Mouse (Mus musculus) urinary bladder, postnatal 14 days (tissue): ENCODE results near the gene Hoxb8.

Experiments
- DNase-seq: peaks from one replicate; pipeline ENCODE4 v3.0.0; 2021; ENCODE audit warnings: low spot score

Gene Hoxb8

DNA sequence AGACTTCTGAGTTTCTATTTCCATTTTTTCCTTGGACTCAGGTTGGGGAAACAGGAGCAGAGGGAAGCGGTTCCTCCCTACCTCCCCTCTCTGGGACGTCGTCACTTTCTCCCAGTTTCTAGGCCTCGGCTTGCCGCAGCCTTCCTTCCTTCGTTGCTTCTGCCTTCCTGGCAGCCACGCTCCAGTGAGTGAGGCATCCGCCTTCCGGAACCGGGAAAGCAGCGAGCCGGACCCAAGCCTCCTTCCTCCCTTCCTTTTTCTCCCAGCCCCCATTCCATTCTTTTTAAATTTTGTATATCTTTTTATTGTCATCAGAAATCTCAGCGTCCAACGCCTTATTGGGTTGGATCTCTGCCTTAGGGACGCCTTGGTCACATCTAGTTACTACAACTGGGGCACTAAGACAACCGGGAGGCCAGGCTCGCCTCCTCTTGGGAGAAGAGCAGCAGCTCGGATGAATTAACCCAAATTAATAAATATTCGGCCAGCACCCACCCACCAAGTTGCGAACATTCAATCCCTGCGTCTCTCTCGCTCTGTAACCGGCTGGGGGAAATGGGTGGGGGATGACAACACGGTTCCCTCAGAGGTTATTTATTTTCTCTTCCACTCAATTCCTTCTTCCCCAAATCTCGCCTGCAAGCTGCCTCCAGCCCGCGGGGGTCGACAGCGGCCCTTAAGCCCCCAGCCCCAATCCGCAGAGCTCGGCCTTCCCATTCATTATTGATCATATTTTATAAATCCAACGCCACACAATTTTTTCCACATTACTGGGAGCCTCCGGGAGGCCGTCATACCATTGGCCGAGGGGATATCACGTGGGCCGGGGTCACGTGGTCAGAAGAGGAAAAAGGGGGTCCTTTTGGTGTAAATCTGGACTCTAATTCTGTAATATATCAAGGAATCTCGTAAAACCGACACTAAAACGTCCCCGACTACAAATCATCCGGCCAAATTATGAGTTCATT lies 4.3 kb downstream of the Hoxb8 start, which contains the start of gene Hoxb7:
Hoxb7 (plus strand) TSS at position 853 of the 968 bp plus-strand sequence.
- DNase-seq, result peak; percentile 75

DNA sequence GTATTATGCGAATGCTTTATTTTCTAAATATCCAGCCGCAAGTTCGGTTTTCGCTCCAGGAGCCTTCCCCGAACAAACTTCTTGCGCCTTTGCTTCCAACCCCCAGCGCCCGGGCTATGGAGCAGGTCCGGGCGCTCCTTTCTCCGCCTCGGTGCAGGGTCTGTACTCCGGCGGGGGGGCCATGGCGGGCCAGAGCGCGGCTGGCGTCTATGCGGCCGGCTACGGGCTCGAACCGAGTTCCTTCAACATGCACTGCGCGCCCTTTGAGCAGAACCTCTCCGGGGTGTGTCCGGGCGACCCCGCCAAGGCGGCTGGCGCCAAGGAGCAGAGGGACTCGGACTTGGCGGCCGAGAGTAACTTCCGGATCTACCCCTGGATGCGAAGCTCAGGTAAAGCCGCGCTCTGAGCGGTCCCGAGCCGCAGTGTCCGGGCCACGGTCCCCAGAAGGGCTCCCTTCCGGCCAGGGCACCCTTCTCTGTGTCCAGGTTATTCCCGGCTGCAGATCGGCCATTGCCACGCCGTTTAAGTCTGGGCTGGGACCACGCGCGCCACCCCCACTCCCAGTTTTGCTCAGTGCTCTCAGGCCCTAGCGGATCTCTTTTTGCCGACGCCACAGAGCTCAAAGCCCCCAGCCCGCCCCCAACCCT lies 5.2 kb downstream of the Hoxb8 start:
- peak; percentile 52 for DNase-seq

DNA sequence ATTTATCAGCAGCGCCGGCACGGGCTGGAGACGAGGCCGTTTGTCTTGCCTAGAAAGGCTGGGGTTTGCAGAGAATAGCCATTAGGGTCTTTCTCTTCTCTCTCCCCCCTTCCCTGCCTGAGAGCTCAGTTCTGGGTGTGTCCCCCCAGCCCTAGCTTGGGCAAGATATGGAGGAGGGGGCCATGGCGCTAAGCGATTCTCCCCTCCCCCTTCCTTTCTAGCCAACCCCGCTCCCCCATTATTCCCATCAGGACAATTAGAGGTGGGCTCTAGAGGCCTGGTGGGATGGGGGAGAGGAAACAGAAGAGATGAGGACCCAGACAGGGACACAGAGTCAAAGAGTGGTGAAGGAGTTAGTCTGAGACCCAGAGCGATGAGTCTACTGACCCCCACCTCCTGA lies 5.7 kb downstream of the Hoxb8 start:
- no peak for DNase-seq

DNA sequence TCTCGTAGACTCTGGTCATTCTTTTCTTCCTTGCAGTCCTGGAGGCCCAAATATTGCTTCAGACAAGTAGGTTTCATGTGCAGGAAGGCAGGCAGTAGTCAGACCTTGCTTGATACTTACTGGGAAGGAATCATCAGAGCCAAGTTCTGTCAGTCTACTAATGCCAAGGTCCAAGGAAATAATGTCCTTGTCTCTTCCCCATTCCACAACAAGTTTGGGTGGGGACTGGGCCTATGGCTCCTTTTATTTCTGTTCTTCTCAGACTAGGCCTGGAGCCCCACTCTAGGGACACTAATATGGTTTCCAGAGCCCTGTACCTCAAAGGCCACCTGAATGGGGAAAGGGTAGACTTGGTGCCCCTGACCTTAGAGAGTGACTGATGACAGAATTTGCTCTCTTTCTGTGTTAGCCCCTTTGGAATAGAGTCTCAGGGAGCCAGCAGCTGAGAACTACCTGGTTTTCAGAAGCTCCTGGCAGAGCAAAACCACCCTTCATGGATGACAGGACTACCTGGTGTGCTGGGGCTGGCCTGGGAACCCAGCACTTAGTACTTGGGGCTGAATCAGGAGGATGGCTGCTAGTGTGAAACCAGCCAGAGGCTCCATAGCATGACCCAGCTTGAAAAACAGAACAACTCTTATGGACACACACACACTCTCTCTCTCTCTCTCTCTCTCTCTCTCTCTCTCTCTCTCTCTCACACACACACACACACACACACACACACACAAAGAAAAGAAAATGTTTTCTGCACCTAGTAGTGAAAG lies 6.9 kb downstream of the Hoxb8 start:
- no peak for DNase-seq

DNA sequence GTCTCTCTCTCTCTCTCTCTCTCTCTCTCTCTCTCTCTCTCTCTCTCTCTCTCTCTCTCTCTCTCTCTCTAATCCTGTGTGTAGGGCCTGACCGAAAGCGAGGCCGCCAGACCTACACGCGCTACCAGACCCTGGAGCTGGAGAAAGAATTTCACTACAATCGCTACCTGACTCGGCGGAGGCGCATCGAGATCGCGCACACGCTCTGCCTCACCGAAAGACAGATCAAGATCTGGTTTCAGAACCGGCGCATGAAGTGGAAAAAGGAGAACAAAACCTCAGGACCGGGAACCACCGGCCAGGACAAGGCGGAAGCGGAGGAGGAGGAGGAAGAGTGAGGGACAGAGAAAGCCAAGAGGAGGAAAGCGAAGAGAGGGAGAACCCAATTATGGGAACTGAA lies 7.6 kb downstream of the Hoxb8 start:
- DNase-seq, result no peak

DNA sequence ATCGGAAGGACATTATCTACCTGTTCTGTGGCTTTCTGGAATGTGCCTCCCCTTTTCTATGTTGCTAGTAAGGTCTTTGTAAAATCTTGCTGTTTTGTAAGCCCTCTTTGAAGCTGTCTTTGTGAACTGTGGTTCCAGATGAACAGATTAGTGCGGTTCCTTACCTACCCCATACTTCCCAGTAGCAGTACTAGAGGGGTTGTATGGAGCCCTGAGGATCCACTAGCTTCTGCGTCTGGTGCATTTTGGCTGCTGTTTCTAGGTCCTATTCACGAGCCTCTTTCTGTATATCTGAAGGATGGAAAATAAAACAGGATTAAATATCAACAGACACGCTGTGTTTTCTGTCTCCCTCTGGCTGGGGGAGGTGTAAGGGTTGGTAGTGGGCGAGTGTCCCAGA lies 8.1 kb downstream of the Hoxb8 start:
- no peak for DNase-seq

DNA sequence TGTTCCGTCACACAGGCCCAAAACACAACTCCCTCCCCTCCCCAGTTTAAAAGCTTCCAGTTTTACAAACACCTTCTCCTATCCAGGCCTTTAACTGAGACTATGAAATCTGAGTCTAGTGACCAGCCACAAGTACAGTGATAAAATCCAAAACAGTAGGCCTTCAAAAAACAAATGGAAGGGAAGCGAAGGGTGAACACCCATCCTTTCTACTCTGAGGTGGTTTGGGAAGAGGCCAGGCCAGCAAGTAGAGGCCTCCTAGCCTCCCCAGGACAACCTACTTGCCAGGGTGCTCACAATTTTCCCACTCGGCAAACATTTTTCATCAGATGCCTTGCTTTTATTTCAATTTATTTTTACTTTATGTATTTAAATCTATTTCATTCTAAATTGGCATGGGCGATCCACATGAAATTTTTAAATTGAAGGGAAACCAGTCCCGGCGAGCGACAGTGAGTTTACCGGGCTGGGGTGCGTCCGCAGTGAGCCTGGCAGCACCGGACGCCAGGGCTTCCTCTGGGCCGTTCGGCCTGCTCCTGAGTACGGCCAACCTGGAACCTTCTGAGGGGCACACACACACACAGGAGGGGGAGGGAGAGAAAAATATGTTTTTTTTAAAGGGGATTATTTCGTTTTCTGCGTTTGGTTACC lies 9.1 kb downstream of the Hoxb8 start:
- no peak for DNase-seq

DNA sequence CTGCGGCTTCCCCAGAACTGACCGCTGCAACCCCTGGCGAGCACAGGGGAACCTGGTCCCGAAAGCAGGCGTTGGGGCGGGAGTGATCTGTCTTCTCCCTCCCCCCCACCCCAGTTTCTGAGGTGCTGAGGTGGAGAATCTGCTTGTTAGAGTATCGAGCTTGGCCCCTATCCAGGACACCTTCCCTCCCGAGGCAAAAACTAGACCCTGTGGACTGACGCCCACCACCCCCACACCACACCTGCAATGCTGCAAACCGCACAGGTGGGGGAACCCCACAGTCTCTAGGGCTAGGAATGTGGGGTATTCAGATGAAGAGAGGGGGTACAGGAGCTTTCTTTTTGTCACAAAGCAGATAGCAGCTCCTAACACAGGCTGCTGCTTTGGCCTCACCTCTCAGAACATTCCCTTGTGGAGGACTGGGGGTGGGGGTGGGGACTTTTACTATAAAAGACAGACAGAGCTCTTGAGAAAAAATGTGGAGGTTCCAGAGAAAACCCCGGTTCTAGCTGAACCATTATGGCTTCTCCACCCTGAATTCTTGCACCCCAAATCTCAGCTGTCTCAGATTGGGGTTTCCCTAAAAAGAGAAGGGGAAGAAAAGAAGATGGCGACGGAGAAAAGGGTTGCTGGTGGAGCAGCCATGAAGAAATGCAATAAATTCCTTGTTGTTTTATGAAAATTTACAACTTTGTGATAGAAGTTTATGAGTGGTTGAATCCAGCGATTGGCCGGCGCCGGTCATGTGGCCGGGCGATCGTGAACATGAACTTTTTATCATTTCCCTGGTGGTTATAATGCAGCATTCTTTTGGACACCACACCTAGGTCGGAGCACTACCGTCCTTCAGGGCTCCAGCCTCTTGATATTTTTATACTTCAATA lies 10.2 kb downstream of the Hoxb8 start, which contains the start of gene Hoxb6:
Hoxb6 (plus strand) TSS at position 796 of the 884 bp plus-strand sequence.
- DNase-seq, result peak; percentile 82

DNA sequence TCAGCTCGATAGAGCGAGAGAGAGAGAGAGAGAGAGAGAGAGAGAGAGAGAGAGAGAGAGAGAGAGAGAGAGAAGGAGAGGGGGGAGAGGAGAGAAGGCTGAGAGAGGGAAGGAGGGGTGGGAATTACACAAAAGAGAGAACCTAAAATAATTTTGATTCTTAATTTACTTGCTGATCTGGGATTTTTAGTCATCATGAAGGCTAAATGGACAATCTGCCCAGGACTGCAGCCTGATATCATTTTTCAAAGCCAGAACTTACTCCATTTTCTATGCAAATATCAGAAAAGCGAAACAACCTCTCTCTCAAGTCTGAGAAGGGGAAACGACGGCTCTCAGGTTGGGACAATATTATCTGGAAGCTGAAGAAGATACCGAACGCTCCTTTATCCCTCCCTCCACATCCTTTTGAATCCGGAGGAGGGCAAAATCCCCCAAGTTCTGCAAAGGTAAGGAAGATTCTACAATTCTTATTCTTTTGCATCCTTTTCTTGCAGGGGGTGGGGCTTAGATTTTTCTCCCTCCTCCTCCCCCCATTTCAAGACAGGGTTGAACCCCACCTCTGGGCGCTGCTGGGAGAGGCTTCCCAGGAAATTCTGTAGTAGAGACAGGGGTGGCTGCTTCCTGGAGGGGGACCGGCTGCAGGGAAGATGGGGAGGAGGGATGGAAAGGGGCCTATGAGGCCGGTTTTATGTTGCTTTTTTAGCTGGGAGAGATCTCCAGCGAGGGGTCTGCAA lies 11.0 kb downstream of the Hoxb8 start:
- no peak for DNase-seq

DNA sequence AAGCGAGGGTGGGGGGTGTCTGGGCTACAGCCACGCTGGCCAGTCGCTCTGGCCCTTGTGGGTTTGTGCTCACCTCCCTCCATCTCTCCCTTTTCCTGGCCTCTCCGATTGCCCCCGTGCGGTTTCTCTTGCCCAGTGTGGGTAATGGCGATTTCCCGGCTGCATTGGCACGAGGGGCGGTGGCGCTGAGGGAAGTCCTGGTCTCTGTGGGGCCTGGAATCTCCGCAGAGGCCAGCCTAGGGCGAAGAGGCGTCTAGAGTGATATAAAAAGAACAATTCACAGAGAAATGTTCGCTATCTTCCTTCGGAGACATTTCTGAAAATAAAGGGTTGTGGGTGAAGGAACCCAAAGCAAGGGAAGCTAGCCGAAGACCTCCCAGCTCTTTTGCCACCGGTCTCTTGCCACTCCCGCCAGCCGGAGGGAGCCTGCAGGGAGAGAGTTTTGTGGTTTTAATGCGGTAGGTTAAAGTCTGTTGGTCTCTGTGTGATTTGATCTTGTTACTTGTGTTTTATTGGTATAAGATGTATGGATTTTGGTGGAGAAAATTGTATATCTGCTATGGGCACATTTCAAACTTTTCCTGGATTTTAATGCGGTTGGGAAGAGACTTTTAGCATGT lies 11.7 kb downstream of the Hoxb8 start:
- no peak for DNase-seq

DNA sequence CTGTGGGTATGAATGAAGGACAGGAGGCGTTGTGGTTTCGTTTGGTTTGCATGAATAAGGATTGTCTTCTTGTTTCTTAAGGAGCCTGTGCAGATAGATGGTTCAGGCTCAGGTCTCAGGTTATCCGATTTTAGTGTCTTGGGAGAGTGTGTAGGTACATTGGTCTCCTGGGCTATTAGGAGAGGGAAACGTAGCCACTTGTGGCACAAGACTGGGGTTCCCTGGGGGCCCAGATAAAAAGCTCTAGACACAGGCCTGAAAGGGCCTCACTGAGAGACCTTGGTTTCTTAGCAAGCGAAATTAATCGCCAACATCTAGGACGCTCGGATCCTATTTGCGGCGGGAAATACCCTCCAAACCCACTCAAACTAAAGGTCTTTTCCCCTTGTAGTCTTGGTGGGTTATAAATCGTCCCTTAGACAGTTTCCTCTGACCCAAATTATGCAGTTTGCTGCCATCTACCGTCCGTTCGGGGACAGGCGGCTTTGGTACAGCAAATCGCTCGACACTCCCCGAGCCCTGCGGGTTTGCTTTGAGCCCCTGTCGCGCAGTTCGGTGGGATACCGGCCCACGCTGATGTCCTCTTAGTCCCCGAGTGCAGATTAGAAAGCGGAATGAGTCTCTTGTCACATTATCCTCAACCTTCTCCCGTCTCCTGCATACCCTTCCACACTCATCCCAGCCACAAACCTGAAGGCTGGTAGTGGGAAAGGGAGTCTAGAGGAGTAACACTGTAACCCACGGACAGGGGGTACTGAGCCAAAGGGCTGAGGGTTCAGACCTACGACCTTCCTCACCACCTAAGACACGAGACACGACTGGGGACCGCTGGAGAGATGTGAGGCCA lies 12.8 kb downstream of the Hoxb8 start:
- DNase-seq, result peak; percentile 87

DNA sequence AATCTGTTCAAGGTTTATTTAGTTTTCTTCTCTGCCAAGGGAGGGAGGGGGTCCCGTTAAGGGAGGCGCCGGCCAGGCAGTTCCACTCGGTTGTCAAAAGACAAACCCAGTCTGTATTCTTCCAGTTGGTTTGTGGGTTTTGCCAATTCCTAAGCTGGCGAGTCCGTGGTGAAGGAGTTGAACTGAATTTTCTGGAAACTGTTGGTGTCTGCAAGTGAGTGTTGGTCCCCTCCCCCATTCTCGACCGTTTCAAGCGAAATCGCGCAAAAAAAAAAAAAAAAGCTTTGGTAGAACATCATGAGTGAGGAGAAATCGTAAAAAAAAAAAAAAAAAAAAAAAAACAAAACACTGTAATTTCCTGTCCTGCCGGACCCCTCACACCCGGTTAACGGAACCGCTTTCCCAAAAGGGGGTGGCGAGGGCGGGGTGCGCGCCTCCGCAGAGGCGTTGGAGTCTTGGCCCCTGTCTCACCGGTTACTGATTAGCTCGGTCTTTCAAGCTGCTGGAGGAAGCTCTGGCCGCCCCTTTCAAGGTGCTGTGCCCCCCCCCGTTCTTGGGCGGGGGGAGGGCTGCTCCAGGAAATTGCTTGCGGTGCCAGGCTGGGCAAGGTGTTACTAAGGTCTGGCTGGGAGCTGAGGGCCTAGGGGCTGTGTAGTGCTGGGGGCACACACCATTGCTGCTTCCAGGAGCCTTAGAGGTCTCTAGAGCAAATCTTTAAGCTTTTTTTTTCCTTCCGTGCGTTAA lies 13.6 kb downstream of the Hoxb8 start:
- peak; percentile 64 for DNase-seq

DNA sequence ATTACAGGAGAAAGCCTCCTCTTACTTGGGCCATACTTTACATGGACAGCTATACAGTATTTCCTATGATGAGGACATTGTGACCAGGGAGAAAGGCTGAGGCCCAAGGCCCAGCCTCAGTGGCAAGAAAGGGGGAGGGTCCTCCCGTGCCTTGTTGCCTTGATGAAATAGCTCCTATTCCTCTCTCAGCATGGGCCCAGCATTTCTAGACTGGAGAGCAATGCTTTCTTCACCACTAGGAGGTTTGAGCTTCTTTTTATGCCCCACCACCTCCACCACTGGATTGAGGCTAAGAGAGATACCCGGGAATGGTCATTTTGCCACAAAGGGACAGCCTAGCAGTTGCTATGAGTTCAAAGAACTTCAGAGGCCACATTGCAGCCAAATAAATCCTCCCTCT lies 15.3 kb downstream of the Hoxb8 start:
- DNase-seq, result no peak

DNA sequence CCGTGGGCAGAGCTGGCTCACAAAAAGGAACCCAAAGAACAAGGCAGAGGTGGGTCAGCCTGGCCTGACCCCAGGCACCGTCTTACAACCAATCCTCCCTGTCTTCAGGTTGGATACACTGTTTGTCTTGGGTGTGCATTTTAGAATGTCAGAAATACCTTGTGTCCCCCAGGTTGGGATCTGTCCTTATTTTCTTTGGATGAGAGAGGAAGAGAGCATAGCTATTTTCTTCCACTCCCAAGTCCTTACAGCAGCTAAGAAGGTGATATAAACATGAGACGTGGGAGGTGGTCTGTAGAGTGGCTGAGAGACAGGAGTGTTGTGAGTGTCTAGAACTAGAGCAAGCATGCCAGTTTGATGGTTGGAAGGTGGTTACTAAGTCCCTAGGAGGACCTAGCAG lies 15.7 kb downstream of the Hoxb8 start:
- no peak for DNase-seq

DNA sequence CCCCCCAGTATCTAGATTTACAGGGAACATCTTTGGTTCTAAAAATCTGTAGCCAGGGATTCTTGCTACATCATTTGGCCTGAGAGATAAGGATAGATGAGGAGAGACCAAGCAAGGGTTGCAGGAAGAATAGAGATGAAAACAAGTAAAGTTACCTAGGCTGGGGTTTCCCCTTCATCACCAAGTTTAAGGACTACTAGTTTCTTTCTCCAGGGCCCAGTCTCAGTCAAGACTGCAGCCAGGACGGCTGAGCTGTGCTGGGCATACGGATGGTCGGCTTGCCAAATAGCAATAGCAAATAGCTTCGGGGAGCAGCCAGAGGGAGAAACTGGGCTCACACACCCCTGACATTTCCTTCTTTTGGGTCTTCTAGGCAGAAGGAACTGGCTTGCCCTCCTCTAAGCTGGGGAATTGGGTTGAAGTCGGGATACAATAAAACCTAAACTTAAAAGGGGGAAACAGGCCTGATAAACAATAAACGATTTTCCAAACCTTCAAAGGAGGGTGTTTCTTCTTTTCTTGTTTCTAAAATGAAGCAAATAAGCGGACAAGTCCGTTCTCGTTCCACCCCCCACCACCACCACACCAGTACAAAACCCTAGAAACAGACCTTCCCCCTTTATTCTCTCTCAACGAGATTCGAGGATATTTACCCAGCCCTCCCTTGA lies 16.4 kb downstream of the Hoxb8 start:
- no peak for DNase-seq

DNA sequence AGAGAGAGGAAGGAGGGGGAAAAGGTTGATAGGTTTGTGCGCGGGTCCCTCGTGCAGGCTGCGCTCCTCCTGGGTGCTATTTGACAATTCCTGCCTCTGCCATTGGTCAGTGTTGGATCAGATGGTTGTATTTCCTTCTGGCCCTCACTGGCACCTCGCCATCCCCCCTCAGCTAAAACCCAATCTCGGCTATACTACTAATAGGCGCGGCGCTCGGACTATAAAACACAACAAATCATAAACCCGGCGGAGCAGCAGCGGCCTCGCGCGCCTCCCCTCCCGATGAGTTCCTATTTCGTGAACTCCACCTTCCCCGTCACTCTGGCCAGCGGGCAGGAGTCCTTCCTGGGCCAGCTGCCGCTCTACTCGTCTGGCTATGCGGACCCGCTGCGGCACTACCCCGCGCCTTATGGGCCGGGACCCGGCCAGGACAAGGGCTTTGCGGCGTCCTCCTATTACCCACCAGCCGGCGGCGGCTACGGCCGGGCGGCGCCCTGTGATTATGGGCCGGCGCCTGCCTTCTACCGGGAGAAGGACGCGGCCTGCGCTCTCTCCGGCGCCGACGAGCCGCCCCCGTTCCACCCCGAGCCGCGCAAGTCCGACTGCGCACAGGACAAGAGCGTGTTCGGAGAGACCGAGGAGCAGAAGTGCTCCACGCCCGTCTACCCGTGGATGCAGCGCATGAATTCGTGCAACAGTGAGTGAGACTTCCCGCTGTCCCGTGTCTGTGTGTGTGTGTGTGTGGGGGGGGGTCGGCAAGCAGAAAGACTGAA lies 17.4 kb downstream of the Hoxb8 start:
- DNase-seq, result peak; percentile 75

DNA sequence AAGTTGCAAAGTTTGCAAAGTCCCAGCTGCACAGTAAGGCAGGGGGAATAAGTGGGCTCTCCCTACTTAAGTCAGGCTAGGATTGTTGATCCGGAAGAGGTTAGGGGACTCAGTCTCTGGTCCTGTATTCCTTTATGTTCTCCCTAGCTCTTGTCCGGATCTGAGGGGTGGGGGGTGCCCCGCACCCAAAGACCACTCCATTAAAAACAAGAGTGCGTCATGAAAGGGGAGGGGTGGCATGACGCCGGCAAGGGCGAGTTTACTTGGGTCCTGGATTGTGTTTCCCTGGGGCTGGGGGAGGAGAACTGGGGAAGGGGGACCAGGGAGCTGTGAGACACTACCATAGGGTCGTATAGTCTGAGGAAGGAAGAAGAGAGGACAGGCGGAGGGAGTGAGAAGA lies 18.1 kb downstream of the Hoxb8 start:
- no peak for DNase-seq
